Mouse (Mus musculus) c-Kit-negative CD71-positive TER-119-positive erythroid progenitor cells, embryonic 14.5 days (primary cell): ENCODE results near the gene Cox4i2.

Source experiments
- DNase-seq: peaks from one replicate; pipeline ENCODE4 v3.0.0-alpha.2; 2013; ENCODE audit warnings: low read depth, low spot score

Gene Cox4i2

DNA sequence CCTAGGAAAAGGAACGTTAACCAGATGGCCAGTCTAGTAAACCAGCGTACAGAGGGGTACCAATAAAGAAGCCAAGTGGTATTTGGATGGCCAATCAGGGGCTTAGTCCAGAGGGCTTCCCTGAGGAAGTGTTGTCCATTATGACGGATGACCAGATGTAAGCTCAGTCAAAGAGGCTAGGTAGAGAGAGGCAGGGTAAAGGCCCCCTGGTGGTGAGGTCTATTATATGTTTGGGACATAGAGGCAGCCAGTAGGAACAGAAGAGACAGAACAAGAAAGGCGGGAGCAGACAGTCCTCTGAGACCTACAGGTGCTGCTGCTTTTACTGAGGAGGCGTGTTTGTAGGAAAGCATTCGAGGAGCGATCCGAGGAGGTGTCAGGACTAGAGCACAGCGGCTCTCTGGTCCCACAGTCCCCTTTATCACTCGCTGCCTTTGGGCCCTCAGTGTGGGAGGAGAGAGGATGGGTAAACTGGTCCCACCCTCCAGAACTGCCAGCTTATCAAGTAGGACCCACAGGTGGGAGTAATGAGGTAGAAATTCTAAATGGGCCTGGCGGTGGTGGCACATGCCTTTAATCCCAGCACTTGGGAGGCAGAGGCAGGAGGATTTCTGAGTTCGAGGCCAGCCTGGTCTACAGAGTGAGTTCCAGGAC is 13.8 kb downstream of the Cox4i2 start:
- peak; percentile 75 for DNase-seq

DNA sequence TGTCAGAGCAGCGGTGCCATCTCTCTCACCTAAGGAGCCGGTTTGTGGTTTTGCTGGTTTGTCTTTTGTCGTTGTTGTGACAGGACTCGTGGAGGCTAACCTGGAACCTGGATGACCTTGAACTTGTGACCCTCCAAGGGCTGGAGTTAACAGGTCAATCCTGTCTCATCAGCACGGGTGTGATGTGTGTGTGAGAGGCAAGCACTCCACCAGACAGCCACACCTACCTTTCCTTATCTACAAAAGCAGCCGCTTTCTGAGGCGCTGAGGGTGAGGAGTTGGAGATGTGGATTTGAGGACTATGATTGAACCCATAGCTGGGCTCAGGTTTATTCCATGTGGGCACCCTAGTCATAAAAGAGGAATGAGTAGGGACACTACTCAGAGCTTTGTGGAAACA is 15.7 kb downstream of the Cox4i2 start:
- peak; percentile 69 for DNase-seq

DNA sequence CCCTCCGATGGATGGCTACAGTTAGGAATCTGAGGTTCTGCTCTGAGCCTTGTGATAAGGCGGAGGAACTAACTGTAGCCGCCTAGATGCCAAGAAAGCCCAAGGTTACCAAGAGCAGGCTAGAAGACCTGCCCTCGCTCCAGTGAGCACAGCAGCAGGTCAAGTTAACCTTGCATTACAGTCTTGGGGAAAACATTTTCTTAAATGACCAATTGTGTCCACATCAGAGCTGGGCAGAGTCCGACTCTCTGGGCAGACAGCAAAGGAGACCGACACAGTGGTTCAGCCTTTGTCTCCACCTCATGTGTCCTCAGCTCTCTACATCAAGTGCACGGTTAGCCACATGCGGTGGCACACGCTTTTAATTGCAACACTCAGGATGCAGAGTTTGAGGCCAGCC is 17.6 kb downstream of the Cox4i2 start:
- no peak for DNase-seq

DNA sequence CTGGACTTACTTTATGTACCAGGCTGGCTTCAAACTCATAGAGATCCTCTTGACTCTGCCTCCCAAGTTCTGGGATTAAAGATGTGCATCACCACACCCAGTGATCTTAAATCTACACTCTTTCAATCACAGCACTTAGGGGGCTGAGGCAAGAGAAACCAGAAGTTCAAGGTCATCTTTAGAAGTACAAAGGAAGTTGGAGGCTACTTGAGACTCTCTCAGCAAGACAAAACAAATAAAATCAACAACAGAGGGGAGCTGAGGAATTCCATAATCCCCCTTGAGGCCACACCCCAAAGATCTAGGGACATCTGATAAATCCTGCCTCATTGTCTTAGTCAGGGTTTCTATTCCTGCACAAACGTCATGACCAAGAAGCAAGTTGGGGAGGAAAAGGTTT is 18.3 kb downstream of the Cox4i2 start:
- DNase-seq, result no peak

DNA sequence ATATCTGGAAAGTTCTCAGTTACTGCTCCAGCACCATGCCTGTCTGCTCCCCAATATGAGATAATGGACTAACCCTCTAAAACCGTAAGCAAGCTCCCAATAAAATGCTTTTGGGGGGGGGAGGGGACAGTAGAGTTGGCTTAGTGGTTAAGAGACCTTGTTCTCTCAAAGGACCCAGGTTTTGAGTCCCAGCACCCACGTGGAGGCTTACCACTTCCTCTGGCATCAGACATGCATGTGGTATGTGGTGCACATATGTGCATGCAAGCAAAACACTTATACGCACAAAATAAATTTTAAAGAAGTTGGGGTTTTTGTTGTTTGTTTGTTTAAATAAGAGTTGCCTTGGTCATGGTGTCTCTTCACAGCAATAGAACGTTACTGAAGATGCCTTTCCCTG is 21.4 kb downstream of the Cox4i2 start:
- DNase-seq, result no peak

DNA sequence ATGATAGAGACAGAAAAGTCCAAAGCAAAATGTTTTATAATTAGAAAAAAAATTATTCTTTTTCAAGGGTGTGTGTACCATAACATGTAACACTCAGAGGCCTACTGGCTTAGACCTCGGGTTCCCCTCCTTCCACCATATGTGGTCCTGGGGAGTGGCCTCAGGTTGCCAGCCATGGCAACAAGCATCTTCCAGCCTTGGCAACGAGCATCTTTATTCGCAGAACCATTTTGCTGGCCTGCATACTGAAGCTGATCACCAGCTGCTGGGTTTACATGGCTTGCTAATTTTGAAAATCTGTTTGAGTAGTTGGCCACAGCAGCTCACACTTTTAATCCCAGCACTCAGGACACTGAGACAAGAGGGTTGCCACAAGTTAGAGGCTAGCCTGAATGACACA is 22.0 kb downstream of the Cox4i2 start:
- DNase-seq, result no peak

DNA sequence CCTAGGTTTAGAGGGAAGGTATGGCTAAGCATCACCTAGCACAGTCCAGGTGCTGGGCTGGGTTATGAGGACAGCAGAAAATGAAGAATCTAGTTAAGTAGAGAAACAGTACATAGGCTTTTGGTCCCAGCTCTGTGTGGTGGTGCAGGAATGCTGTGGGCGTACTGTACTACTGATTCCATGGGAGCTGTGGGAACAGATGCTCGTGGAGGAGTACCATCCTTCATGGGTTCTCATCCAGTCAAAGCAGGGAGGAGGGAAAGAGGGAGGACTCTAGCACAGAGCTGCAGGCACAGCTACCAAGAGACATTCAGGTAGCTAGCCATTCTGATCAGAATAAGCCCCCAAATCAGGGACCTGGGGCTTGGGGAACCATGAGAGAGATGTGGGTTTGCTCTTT is 22.5 kb downstream of the Cox4i2 start:
- no peak for DNase-seq

DNA sequence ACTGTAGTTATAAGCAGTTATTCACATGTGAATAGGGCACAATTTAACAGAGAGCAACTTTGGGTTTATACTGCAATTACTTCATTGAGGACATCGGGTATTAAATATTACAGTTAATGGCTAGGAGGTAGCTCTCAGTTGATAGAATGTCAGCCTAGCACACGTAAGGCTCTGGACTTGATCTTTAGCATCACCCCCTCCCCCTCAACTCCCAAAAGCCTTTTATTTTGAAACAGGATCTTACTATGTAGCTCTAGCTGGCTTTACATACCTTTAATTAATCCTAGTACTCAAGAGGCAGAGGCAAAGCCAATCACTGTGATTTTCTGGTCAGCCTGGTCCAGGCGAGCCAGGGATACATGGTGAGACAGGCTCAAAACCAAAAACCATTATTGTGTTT is 23.1 kb downstream of the Cox4i2 start:
- no peak for DNase-seq

DNA sequence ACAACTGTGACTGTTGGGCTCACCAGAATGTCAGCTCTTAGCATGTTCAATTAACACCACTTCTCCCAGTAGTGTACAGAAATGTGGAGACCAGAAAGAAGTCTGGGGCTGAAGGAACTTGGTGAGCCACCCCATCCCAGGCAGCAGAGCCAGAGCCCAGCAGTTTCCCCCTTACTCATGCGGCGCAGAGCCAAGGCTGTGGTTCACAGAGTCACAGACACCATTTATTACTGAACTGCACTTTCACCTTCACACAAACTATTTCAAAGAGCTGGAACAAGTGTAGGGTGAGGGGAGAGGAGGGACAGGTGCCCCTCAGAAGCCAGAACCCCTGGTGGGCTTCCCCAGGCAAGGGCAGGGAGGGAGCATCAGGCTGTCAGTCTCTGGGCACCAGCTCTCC is 26.5 kb downstream of the Cox4i2 start:
- no peak for DNase-seq

DNA sequence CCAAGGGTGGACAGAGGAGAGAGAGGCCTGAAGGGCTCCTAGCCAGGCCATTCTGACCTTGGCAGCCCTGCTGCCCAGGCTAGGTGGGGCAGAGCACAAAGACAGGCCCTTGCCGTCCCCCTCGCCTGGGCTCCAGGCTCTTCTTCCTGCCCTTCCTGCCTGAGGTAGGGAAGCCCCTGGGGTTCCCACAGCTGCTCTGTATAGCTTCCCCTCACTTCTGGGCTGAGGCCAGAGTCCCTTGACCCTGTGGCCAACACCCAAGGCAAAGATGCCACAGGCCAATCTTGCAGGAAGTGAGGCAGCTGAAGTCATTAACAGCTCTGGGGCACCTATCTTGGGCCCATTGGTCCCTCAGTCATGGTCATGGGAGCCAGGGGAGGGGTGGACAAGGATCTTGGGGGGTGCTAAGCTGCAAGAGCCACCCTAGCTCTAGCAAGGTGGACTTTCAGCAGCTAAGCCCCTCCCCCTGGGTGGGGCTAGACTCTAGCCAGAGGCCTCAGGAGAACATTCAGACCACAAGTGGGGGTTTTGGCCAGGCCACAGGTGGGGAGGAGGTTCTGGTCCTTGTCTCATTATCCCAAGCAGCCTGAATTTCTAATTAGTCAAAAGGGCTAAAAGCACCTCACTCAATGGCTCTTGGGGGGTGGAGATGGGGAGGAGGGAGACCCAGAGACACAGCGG is 27.2 kb downstream of the Cox4i2 start:
- DNase-seq, result no peak

DNA sequence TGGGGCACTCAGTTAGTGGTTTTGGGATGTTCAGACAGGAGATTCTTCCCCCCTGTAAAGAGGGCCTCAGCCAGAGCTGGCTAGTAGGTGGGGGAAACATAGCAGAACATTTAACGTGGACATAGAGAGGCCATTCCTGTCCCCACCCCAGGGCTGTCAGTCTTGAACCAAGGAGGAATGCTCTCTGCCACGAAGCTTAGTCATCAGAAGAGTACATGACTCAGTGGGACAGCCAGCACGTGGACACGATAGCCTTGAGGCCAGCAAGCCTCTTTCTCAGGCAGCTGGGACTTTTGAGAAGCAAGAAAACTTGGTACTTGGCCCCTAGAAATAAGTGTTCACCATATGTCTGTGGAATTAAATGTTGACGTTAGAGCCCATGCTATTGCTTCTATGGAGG is 28.7 kb downstream of the Cox4i2 start:
- no peak for DNase-seq

DNA sequence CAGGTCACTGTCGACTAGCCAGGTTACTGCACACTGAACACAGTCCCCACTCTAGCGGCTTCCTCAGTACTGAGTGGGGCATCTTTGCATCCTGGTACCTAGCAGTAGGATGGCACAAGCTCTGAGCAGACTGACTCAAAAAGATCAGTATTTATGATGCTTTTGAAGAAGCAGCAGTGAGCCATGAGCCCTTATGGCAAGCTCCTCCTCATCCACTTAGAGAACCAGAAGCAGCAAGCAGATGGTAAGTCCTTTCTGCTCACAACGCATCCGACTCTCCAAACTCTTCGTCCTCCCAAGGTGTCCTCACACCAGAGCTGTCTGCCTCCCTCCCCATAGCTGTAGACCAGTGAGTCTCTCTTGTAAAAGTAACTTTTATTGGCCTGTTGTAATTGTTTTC is 29.3 kb downstream of the Cox4i2 start:
- DNase-seq, result no peak

DNA sequence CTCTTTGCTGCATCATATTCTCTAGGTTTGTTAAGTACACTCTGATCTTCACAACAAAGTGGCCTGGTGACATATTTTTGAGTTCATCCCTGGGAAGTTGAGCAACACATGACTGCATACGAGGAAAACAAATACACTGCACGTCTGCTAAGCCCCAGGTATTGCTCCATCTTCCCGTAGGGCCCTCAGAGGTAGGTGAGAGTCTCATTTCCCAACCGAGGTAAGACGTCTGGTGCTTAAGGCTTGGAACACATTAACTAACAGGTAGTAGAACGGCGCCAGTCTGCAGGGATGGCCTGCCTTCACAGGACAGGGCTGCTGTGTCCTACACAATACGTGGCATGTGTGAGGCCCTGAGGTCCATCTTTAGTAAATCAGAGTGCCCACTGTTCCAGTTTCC is 30.7 kb downstream of the Cox4i2 start:
- DNase-seq, result no peak

DNA sequence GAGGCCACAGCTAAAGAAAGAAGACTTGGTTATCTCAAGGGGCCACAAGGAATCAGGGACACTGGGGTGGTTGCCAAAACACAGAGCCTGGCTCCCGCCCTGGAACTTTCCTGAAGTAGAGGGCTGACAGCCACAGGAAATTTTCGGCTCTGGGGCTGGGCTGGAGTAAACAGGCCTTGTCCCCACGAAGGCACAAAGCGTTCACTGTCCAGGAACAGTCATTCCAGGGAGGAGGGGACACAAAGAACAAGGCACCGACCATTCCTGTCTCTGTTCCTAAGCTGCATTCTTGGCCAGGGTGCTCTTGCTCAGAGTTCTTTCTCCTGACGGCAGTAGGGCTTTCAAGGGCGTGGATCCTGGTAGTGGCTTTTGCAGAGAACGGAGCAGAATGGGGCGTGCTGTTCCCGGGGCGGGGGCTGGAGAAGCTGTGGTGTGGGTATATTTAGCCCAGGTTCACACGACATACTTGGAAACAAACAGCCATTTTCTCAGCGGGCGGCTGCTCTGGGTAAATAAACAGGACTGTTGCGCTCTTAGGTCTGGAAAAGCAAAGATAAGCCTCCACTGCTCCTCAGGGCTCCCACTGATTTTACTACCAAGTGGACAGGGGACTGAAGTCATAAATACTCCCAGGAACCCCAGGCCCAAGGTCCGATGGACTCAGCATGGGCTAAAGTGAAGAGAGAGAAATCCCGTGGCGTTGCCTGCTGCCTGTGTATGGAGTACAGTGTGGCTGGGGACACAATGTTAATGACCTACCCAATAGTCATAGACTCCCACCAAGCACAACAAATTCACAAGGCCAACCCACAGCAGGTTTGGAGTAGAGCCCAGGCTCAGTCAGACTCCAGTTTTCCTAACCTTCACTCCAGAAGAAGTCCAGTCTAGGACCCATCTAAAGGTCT is 31.7 kb downstream of the Cox4i2 start:
- DNase-seq, result no peak

DNA sequence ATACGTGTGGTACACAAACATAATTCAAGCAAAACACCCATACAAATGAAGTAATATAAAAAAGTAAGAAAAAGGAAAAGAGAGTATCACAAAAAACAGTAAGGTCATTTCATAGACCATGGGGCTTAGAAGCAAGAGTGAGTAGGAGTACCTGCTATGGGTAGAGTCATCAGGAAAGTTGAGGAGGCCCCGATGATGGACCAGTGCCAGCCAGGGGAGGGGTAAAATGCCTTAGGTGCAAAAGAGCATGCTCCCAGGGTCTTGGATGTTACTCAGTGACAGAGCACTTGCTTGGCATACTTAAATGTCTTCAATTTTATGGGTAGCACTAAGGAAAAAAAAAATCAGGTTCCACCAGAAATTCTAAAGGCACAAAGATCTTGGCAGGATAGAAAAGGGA is 33.2 kb downstream of the Cox4i2 start:
- DNase-seq, result no peak

DNA sequence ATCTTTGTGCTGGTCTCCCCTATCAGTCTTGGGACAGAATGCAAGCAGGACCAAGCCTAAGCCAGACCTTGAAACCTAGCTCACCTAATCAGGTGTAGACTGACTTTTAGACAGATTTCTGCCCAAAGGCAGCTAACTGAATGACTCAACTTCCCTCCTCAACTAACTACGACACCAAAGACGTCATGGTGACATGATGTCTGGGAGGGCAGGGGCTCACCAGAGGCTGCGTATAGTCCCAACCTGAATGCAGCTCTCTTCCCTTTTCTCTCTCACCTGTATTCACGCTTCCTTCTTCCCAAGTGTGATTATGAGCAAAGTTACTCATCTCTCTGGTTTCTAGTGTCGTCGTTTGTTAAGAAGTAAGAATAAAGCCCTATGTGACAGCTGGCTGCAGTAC is 33.6 kb downstream of the Cox4i2 start:
- DNase-seq, result no peak

DNA sequence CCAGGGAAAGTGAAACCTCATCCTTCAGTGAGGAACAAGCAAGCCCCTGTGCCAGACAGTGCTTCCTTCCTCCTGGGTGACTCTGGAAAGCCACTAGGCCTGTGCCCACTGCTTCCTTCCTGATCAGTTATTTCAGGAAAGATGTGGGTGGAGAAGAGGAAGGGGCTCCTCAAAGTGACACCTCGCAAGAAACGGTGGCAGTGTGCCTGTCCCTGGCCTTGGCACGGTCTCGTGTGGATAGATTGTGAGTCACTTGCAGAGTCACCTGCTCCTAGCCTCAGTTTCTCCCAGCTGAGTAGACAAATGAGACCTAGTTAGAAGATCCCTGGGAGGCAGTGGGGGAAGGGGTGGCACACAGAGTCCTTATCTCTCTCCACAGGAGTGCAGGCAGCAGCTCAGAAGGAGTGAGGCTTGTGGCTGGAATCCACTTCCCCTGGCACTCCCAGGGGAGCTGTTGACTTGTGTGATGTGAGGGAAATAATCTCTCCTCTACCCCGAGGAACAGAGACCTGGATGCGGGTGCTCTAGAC is 35.0 kb downstream of the Cox4i2 start:
- peak; percentile 85 for DNase-seq

DNA sequence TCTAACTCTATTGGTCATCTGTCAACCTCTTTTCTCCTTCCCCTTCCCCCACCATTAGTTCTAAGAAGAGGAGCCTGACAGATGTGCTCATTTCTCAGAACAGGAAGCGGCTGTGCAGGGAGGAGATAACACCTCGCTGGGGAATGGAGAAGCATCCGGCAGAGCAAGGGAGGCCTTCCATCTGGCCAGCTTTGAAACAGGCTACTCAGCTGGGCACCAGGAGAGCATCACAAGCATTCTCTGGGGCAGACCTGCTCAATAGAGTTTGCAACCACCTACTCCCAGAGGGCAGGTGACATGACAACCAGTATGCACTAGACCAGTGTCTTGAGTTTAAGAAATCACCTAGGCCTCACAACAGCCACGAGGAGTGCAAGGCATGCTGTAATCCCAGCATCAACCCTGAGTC is 35.6 kb downstream of the Cox4i2 start:
- DNase-seq, result peak; percentile 90

DNA sequence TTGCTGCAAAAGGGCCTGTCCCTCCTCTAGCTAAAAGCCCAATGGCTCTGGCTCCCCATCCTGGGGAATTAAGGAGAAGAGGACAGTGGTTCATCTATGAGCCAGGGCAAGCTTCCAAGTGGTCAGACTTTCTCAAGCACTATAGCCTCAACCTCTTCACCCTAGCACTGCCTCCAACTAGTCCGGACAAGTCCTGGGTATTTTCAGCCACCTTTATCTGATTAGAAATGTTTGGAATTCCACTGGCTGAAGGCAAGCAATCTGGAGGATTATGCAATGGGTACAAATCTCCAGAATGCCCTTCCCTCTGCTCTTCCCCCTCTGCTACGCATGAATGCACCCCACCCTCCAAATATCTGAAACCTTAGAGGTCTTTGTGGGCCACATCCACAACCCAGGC is 38.5 kb downstream of the Cox4i2 start:
- DNase-seq, result no peak

DNA sequence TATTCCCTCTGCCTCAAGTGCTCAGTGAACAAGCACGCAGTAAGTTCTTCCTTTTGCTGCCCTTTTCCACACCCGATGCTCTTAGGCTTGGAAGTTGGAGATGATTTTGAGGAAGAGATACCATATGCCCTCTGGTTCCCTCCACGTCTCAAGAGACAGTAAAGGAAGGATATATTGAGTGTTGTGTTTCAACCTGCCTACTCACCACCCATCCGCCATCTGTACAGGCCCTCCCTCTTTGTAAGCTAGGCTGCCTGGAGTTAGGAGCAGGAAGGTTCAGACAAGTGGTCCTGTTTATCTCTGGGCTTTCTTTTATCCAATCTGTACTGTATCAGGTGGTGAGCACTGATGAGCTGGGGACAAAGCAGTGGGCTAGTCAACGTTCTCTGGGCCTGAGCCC is 39.4 kb downstream of the Cox4i2 start:
- no peak for DNase-seq

DNA sequence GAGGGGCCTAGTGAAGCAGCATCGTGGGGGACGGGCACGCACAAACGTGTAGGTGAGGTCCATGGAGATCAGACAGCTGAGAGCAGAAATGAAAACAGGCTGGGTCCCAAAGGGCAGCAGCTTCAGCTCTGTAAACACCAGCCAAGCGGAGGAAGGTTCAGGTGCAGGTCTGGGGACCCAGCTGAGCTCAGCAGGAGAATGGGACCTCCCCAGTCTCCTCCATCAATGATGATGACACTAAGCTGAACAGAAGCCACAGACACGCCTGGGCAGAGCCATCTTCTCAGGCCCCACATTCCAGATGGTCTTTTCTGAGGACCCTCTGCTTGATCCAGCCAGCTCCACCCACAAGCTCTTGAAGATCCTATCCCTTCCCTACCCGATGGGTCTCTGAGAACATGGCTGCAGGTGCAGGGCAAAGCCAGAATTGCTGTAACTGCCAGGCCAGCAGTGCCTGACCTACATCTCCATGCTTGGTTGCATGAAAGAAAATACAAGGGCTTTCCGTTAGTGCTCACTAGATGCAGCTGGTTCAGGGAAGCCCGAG is 40.4 kb downstream of the Cox4i2 start:
- no peak for DNase-seq

DNA sequence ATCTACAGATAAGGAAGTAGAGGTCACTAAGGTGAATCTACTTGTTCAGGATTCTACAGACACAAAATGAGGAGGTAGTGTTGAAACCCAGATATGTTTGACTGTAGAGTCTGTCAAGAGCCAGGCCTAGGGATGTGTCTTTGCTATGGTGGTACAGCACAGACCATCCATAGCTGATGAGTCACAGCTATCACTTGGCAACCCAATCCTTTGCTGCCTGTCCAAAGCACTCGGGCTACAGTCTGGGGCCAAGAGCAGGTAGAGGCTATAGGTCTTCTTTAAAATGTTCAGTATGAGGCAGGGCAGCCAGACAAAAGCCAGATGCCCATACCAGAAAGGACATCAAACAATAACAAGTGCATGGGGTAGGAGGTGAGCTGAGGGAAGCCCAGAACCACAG is 43.6 kb downstream of the Cox4i2 start:
- DNase-seq, result no peak
